Mouse (Mus musculus) left cerebral cortex, adult 6 months (tissue): Measurements from ENCODE around the gene Celf2. TPM values are rescaled to one million over a fixed set of nuclear protein-coding genes. Genes with fewer than 3 reads are reported as not detected.

Source experiments
- long read RNA-seq, 2 experiments: library from polyadenylated mRNA; unstranded; transcript quantifications; one replicate each; pipeline ENCODE4 v2.0.0; 2019 to 2020
- polyA plus RNA-seq: library from polyadenylated mRNA; unstranded; fragments of <200 nt; fragmentation: Nextera tagmentation; gene quantifications from 2 replicates; pipeline ENCODE4 v1.2.3, GENCODE M21; 2021

The Celf2 gene
- 58.9 and 109 TPM in 2 replicates for polyA plus RNA-seq
- long read RNA-seq, experiment 1, full-length matches to known transcripts: 16 of 160 reads
- long read RNA-seq, experiment 1, partial matches to known transcripts: 20 of 160 reads
- long read RNA-seq, experiment 1, other reads (novel, unspliced or antisense): 124 of 160 reads
- long read RNA-seq, experiment 2, full-length matches to known transcripts: 4 of 151 reads
- long read RNA-seq, experiment 2, partial matches to known transcripts: 7 of 151 reads
- long read RNA-seq, experiment 2, other reads (novel, unspliced or antisense): 140 of 151 reads

GRCm38 (mm10) chr2:7509463-7509862 is at the start of gene Celf2:
Celf2 (minus strand) TSS chr2:7509563.

